Mouse (Mus musculus) lung, adult 2 months (tissue): ENCODE data around the gene Dlg4.

ENCODE experiments used
- CTCF ChIP-seq: fragments of 200-500 bp; IDR thresholded peaks from 2 replicates; pipeline ENCODE4 v1.5.1; 2011; ENCODE audit warnings: mild to moderate bottlenecking, low read length, control low read depth; ENCODE audit not compliant: insufficient read depth
- POLR2A ChIP-seq: fragments of 200-500 bp; IDR thresholded peaks from 2 replicates; pipeline ENCODE4 v1.6.1; 2011; ENCODE audit warnings: low read depth, mild to moderate bottlenecking, control low read depth, low read length, borderline replicate concordance; ENCODE audit errors: extremely low read depth

DNA sequence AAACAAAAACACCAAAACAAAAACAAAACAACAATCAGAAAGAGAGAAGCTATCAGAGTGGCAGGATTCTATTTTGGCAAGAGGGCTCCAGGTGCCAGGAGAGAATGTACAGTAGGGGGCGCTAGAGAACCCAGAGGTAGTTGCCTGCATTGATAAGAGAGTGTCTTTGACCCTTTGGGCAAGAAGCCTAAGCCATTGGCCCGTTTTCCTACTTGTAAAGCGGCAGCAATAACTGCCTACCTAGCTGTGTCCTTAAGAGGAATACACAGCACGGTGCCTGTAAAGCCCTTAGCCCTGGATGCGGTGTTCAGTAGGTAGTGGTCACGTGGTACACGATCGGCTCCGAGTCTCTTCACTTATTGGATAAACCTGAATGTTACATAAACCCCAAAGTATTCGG is 33.1 kb downstream of the Dlg4 start:
- TF ChIP-seq POLR2A (no peak), CTCF (no peak)
